7 mouse cellular contexts compared by ENCODE assay signal in genomic region chr5:123973299-123974178, GRCm38 (mm10). TPM values are rescaled to one million over a fixed set of nuclear protein-coding genes. Genes with fewer than 3 reads are reported as not detected.
DNase-seq lines count a peak whose midpoint lies in the region; ATAC-seq and TF ChIP-seq lines count a peak whose summit lies in the region.

TSS of gene Hip1r (plus strand) at chr5:123973628.

- no peaks in the 10 kb centered on the region for H3K27me3 ChIP-seq in hindbrain, postnatal 0 days (ENCODE audit: insufficient read depth, low read length)

- no peak for TF ChIP-seq CTCF in hindbrain, postnatal 0 days (IDR thresholded peaks at IDR 0.05; ENCODE audit: low read depth)

- H3K27ac ChIP-seq in hindbrain, postnatal 0 days = peak within 1 kb of the TSS; percentile 78

- H3K4me3 ChIP-seq in hindbrain, postnatal 0 days (ENCODE audit: low read length) = peak within 1 kb of the TSS; percentile 81

- no peaks in the 10 kb centered on the region for H3K9me3 ChIP-seq in hindbrain, postnatal 0 days (ENCODE audit: low read length)

- intact Hi-C loops in left cerebral cortex, postnatal 14 days (cut with DNase I) = no loop called here

- peak within 1 kb of the TSS; percentile 89 for H3K9ac ChIP-seq in hindbrain, postnatal 0 days (replicated peaks; ENCODE audit: low read length)

- DNase-seq in adrenal gland, adult 18-20 months (ENCODE audit: low spot score in 2 of 2) = peak; percentile 80 to 86
- peak; percentile 74 to 85 for DNase-seq in cerebellum, postnatal 36 days
- DNase-seq in gastrocnemius, postnatal 10 days = peak; percentile 68
- peak; percentile 75 for DNase-seq in hindbrain, postnatal 0 days (ENCODE audit: low spot score)
- DNase-seq in left cerebral cortex, postnatal 14 days (ENCODE audit: low spot score in 2 of 2) = peak in 1 of 2 experiments; percentile 74
- peak; percentile 25 for DNase-seq in skeletal muscle tissue, adult 2 months (ENCODE audit: low read depth, low spot score)

- ATAC-seq in hindbrain, postnatal 0 days = peak; percentile 75
- ATAC-seq in megakaryocyte progenitor cell, adult 5-6 weeks (replicated peaks; ENCODE audit: poor library complexity) = peak; percentile 63

- H3K4me2 ChIP-seq in hindbrain, postnatal 0 days (ENCODE audit: low read depth, low read length) = peak within 1 kb of the TSS; percentile 95

- H3K4me1 ChIP-seq in hindbrain, postnatal 0 days (ENCODE audit: insufficient read depth, low read length) = peaks cover 21% of the 10 kb centered on the region; the same call in 1 of the 2 replicates

- 1% methylated on average over 60 of the region's 106 CpGs for WGBS in hindbrain, postnatal 0 days

- H3K36me3 ChIP-seq in hindbrain, postnatal 0 days (ENCODE audit: insufficient read depth, low read length) = no peaks in the 10 kb centered on the region

RNA-seq across cellular contexts. Expression of gene Hip1r, which starts in this region (rescaled TPM):
- total RNA-seq in adrenal gland, adult 18-20 months (2021) = 10 to 100 TPM; 20.1 to 28.4 TPM
- 1 to 10 TPM; 8.2 to 9.0 TPM for total RNA-seq in gastrocnemius, postnatal 10 days (2021)
- total RNA-seq in hindbrain, postnatal 0 days (2014; rRNA removed) = 46.9 and 65.5 TPM in 2 replicates
- polyA plus RNA-seq in hindbrain, postnatal 0 days (2015; fragmentation: Nextera tagmentation; extraction: Ambion mirVana) = 32.6 and 33.9 TPM in 2 replicates
- 10 to 100 TPM; 82.6 to 85.0 TPM for total RNA-seq in left cerebral cortex, postnatal 14 days (2021)
- 4.9 and 6.9 TPM in 2 replicates for total RNA-seq in megakaryocyte progenitor cell, adult 5-6 weeks (2015)
- total RNA-seq in megakaryocyte progenitor cell, adult 5-6 weeks (2017) = 14.2 and 16.0 TPM in 2 replicates
